Mouse (Mus musculus) embryonic facial prominence, embryonic 13.5 days (tissue): Measurements from ENCODE around the gene Tnn. TPM values are rescaled to one million over a fixed set of nuclear protein-coding genes. Genes with fewer than 3 reads are reported as not detected.

Experiments
- ATAC-seq: fragments of 200-750 bp; cut with Nextera tagmentation; 2 replicates; pipeline ENCODE4 v1.8.0; 2017; ENCODE audit warnings: low read depth; ENCODE audit not compliant: insufficient number of reproducible peaks, insufficient read depth, low FRiP score, low TSS enrichment
- H3K27ac ChIP-seq: fragments of 300-500 bp; sonication (generic); 2 replicates; pipeline ENCODE4 v1.5.1; 2015; ENCODE audit warnings: moderate library complexity, mild to moderate bottlenecking, inconsistent platforms
- H3K27me3 ChIP-seq: fragments of 300-500 bp; sonication (generic); 2 replicates; pipeline ENCODE4 v1.6.1; 2015; ENCODE audit warnings: mild to moderate bottlenecking, inconsistent platforms
- H3K36me3 ChIP-seq: fragments of 300-500 bp; sonication (generic); 2 replicates; pipeline ENCODE4 v1.6.1; 2015; ENCODE audit warnings: mild to moderate bottlenecking, inconsistent platforms
- H3K4me1 ChIP-seq: fragments of 300-500 bp; sonication (generic); 2 replicates; pipeline ENCODE4 v1.6.1; 2015; ENCODE audit warnings: inconsistent platforms
- H3K4me2 ChIP-seq: fragments of 300-500 bp; sonication (generic); 2 replicates; pipeline ENCODE4 v1.6.1; 2015; ENCODE audit warnings: moderate library complexity, mild to moderate bottlenecking, inconsistent platforms
- H3K4me3 ChIP-seq: fragments of 300-500 bp; sonication (generic); 2 replicates; pipeline ENCODE4 v1.5.1; 2015; ENCODE audit warnings: mild to moderate bottlenecking, inconsistent platforms
- H3K9ac ChIP-seq: fragments of 300-500 bp; sonication (generic); 2 replicates; pipeline ENCODE4 v1.6.1; 2015; ENCODE audit warnings: mild to moderate bottlenecking, inconsistent platforms
- H3K9me3 ChIP-seq: fragments of 300-500 bp; sonication (generic); 2 replicates; pipeline ENCODE4 v1.6.1; 2016; ENCODE audit warnings: inconsistent platforms
- WGBS: fragments of 180-500 bp; shearing (Covaris S2); methylation state at CpG from one replicate; pipeline ENCODE4 v1.1.7; 2015; ENCODE audit warnings: mixed read lengths; 5-methylcytosine and 5-hydroxymethylcytosine counted together
- polyA plus RNA-seq: library from polyadenylated mRNA; unstranded; fragments of >200 nt; fragmentation: Nextera tagmentation; extraction: Ambion mirVana; gene quantifications from 2 replicates; pipeline ENCODE4 v1.2.1, GENCODE M21; 2015

Gene Tnn
- polyA plus RNA-seq, 1 experiment from 2014 or later = 7.8 TPM

DNA sequence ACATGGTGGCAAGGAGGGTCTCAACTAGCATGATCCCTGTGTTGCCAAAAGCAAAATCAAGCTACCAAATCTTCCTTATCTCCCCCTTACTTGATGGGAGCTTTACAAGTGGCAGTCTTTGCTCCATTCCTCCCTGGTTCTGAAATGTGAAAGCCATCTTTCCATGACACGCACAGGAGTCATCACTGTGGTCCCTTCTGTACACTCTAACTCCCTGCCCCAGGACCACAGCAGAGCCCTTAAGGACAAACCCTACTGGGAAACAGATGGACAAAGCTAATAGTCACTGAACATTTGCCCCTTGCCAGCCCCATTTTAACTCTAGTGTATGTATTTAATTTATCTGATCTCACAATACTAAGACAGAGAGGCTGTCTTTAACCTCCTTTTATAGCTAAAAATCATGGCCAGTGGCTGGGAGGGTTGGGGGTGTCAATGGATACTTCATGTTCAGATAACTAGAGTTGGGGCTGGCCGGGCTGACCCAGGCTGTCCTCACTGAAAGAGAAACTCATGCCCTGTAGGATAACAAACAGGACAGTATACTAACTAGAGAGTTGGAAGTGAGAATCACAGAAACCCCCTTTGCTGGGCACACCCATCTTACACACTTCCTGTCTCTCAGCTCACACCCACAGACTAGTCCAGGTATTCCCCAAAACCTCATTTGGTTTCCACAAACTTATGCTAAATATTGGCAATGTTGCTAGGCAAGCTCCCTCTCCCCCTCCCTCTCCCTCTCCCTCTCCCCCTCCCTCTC, 100.6 kb downstream of the Tnn start:
- 90% methylated on average over 2 of the region's 2 CpGs for WGBS
- Histone ChIP-seq H3K36me3 (no peaks in the 10 kb centered on the region), H3K4me2 (no peak overlapping the region), H3K9me3 (no peaks in the 10 kb centered on the region), H3K9ac (no peak overlapping the region), H3K4me3 (no peak overlapping the region), H3K4me1 (no peaks in the 10 kb centered on the region), H3K27me3 (no peaks in the 10 kb centered on the region), H3K27ac (no peak overlapping the region)
- ATAC-seq = no peak

GRCm38 (mm10) chr1:160050898-160051297, 102.5 kb downstream of the Tnn start:
- Histone ChIP-seq H3K27ac (no peak overlapping the region), H3K4me1 (no peaks in the 10 kb centered on the region), H3K4me3 (no peak overlapping the region), H3K9ac (no peak overlapping the region), H3K9me3 (no peaks in the 10 kb centered on the region), H3K4me2 (no peak overlapping the region), H3K36me3 (no peaks in the 10 kb centered on the region), H3K27me3 (no peaks in the 10 kb centered on the region)
- WGBS = 90% methylated on average over 6 of the region's 6 CpGs
- ATAC-seq = no peak

GRCm38 (mm10) chr1:160049131-160049880, 104.1 kb downstream of the Tnn start:
- no peak for ATAC-seq
- 81% methylated on average over 5 of the region's 5 CpGs for WGBS

DNA sequence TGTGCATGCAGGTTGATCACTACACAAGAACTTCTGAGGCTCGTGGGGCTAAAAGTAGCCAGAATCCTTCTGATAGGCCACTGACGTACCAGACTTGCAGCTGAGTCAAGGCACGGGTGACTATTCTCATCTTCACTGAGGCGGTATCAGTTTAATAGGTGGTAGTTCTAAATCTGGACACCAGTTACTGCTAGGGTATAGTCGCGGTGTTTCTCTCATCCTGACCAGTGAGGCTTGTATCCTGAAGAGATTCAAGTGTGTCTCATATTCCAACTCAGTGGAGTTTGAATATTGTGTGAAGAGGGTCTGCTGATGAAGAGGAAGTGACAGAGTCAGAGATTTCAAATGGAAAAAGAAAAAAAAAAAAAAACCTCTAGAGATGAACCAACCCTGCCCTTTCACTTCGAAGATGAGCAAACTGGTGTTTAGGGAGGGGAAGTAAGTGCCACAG, 105.9 kb downstream of the Tnn start:
- WGBS = 90% methylated on average over 7 of the region's 7 CpGs
- Histone ChIP-seq H3K4me3 (no peak overlapping the region), H3K9ac (no peak overlapping the region), H3K4me1 (peaks cover 10% of the 10 kb centered on the region; the same call in 1 of the 2 replicates), H3K9me3 (no peaks in the 10 kb centered on the region), H3K27ac (no peak overlapping the region), H3K27me3 (peaks cover 2% of the 10 kb centered on the region; the same call in 1 of the 2 replicates), H3K4me2 (no peak overlapping the region), H3K36me3 (no peaks in the 10 kb centered on the region)
- no peak for ATAC-seq

More at GRCm38 (mm10) chr1:160049131-160049880, 104.1 kb downstream of the Tnn start:
- Histone ChIP-seq H3K4me3 (no peak overlapping the region), H3K27ac (no peak overlapping the region), H3K27me3 (no peaks in the 10 kb centered on the region), H3K4me1 (peaks cover 2% of the 10 kb centered on the region; the same call in 1 of the 2 replicates), H3K4me2 (no peak overlapping the region), H3K9ac (no peak overlapping the region), H3K36me3 (no peaks in the 10 kb centered on the region), H3K9me3 (no peaks in the 10 kb centered on the region)

- 88% methylated on average over 4 of the region's 4 CpGs for WGBS
- H3K4me2 ChIP-seq = no peak overlapping the region
These were observed 106.6 kb downstream of the Tnn start for GRCm38 (mm10) chr1:160046786-160047185.

DNA sequence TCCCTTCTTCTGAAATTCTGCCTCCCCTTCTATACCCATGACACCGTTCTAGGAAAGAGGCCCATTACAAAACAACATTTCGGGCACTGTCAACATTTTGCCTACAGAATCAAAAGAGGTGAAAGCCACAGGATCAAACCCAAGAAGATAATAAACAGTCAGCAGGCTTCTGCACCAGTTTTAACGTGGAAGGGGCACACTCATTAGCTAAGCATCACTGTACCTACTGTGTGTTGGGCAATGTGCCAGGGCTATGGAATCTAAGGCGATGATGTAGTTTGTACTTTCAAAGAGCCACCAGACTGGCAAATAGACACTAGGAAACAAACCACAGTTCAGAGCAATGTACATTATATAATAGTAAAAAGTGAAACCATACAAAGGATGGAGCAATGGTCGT, 107.4 kb downstream of the Tnn start:
- Histone ChIP-seq H3K9me3 (no peaks in the 10 kb centered on the region), H3K4me1 (peaks cover 10% of the 10 kb centered on the region; the same call in 1 of the 2 replicates), H3K4me3 (no peak overlapping the region), H3K4me2 (no peak overlapping the region), H3K27ac (no peak overlapping the region), H3K9ac (no peak overlapping the region), H3K36me3 (no peaks in the 10 kb centered on the region), H3K27me3 (peaks cover 2% of the 10 kb centered on the region; the same call in 1 of the 2 replicates)
- 81% methylated on average over 5 of the region's 5 CpGs for WGBS
- ATAC-seq = no peak

More at GRCm38 (mm10) chr1:160046786-160047185, 106.6 kb downstream of the Tnn start:
- H3K4me3 ChIP-seq = no peak overlapping the region
- H3K9me3 ChIP-seq = no peaks in the 10 kb centered on the region
- no peak overlapping the region for H3K9ac ChIP-seq
- no peaks in the 10 kb centered on the region for H3K36me3 ChIP-seq
- H3K4me1 ChIP-seq = peaks cover 10% of the 10 kb centered on the region; the same call in 1 of the 2 replicates
- no peak for ATAC-seq
- no peak overlapping the region for H3K27ac ChIP-seq
- H3K27me3 ChIP-seq = peaks cover 2% of the 10 kb centered on the region; the same call in 1 of the 2 replicates

DNA sequence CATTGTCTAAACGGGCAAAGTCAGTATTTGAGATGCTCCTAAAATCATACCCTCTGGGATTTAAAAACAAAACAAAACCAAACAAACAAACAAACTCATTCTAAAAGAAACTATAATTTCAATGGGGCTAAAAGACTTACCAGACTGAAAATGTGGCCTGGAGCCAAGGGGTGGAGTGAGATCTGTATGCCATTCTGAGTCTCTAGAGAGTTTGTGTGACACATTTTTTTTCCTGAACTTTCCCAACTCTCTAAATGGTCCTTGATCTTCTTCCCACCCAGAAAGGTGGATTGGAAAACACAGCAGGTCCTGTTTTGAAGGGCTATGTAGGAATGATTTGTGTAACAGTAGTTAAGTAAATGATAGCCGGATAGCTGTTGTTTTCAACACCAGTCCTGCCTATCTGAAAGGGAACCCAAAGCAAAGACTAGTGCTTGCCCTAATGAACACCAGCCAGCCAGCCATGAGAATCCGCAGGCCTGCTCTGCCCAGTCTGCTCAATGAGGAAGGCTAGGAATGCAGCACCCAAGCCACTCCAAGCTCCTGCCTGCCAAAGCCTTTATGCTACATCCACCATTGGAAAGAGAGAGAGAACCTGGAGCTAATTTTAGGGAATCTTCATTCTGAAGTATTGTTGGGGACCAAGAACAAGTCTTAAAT, 108.2 kb downstream of the Tnn start:
- H3K9me3 ChIP-seq = no peaks in the 10 kb centered on the region
- peaks cover 10% of the 10 kb centered on the region; the same call in 1 of the 2 replicates for H3K4me1 ChIP-seq
- H3K4me3 ChIP-seq = peak overlapping the region; percentile 52
- 57% methylated on average over 3 of the region's 3 CpGs for WGBS
- ATAC-seq = no peak
- 0 out of 2 replicates have a peak overlapping the region, but pooled peaks have one; percentile 69 for H3K9ac ChIP-seq
- H3K27ac ChIP-seq = no peak overlapping the region
- no peaks in the 10 kb centered on the region for H3K36me3 ChIP-seq
- peaks cover 2% of the 10 kb centered on the region; the same call in 1 of the 2 replicates for H3K27me3 ChIP-seq
- H3K4me2 ChIP-seq = peak overlapping the region; percentile 84

- Histone ChIP-seq H3K9me3 (no peaks in the 10 kb centered on the region), H3K9ac (peak within 1 kb of the TSS; percentile 69), H3K4me3 (peak within 1 kb of the TSS; percentile 52), H3K4me1 (peaks cover 10% of the 10 kb centered on the region; the same call in 1 of the 2 replicates), H3K36me3 (no peaks in the 10 kb centered on the region), H3K27me3 (peaks cover 2% of the 10 kb centered on the region; the same call in 1 of the 2 replicates), H3K4me2 (peak within 1 kb of the TSS; percentile 84), H3K27ac (no peak within 1 kb of the TSS)
- ATAC-seq = peak; percentile 67; the same call in 1 of the 2 replicates
- 3% methylated on average over 33 of the region's 33 CpGs for WGBS
These were observed 109.0 kb downstream of the Tnn start, which contains the start of gene 4930523C07Rik for GRCm38 (mm10) chr1:160044237-160045021. Gene 4930523C07Rik (plus strand): TSS chr1:160044382.

DNA sequence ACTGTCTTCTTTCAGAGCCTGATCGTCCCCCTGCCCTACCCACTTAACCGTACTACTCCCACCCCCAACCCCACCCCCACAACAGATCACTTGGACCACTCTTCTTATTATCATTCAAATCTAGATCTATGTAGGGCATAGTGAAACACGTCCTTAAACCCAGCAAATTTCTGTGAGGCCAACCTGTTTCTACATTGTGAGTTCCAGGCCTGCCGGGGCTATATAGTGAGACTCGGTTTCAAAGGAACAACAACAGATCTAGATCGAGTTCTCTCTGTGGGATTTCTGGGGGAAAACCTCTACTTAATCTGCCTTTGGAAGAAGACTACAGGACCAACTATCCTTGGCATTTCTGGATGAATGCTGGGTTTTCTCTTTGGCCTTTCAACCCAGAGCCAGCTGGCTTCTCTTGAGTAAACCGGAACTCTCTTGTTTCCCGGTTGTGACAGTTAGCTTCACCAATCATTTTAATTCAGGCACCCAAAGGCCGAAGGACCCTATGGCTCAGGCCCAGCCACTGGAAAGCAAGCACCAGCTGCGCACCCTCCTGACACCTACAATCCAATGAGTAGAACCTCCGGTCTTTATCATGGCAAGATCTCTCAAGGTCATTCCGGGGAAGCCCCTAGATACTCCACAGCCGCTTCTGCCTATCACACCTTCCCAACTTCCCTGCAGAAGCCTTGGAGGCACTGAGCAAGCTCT, 110.0 kb downstream of the Tnn start:
- H3K4me3 ChIP-seq = peak overlapping the region; percentile 52; the same call in 1 of the 2 replicates
- H3K4me2 ChIP-seq = peak overlapping the region; percentile 84
- no peak for ATAC-seq
- no peaks in the 10 kb centered on the region for H3K9me3 ChIP-seq
- WGBS = 88% methylated on average over 13 of the region's 13 CpGs
- no peaks in the 10 kb centered on the region for H3K36me3 ChIP-seq
- H3K27me3 ChIP-seq = peaks cover 2% of the 10 kb centered on the region; the same call in 1 of the 2 replicates
- no peak overlapping the region for H3K27ac ChIP-seq
- peaks cover 10% of the 10 kb centered on the region; the same call in 1 of the 2 replicates for H3K4me1 ChIP-seq
- no peak overlapping the region for H3K9ac ChIP-seq

GRCm38 (mm10) chr1:160042351-160042750, 111.0 kb downstream of the Tnn start:
- Histone ChIP-seq H3K36me3 (no peaks in the 10 kb centered on the region), H3K9me3 (no peaks in the 10 kb centered on the region), H3K4me1 (peaks cover 10% of the 10 kb centered on the region; the same call in 1 of the 2 replicates), H3K27me3 (peaks cover 2% of the 10 kb centered on the region; the same call in 1 of the 2 replicates), H3K4me3 (no peak overlapping the region), H3K27ac (no peak overlapping the region), H3K9ac (no peak overlapping the region), H3K4me2 (no peak overlapping the region)
- no peak for ATAC-seq
- WGBS = 79% methylated on average over 7 of the region's 7 CpGs
